Mouse (Mus musculus): ENCODE measurements around the gene Ctps2.

DNA sequence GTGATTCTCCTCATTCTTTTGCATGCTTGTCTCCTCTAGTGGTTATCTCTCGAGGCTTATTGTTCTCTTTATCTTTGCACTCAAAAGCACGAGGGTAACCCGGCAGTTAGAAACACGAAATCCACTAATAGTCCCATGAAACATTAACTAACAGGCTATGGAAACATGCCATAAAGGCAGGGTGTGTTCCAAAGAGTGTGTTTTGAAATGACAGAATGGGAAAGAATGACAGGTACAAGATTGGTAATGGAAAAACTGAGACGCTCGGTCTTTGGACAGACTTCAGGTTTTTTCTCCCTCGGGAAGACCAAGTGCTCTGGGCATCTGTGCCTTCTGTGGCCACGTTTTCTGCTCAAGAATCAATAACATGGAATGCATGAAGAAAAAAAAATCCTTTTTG lies 66.4 kb downstream of the Ctps2 start:
- no peak for TF ChIP-seq CTCF (IDR thresholded peaks at IDR 0.05; ENCODE audit: low read depth, low read length)
- TF ChIP-seq POLR2A (IDR thresholded peaks at IDR 0.05; ENCODE audit: borderline replicate concordance, low read depth, low read length): no peak
